ENCODE assay signal across 26 mouse cellular contexts in the genomic region with DNA sequence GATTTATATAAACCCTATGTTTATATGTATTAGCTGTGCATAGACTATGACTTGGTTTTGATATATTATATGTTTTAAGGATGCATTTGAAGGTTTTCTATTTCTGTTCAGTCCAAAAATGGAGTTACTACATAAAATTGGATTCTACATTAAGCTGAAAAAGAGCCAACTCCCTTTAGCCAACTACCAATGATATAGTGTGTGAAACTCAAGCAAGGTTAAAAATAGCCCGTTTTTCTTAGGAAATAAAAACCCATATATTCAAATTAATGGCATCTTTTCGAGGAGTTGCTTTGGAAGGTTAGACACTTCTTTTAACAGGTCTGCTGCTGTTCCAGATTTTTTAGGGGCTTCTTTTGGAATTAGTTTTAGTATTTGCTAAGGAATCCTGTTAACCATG. TPM values are rescaled to one million over a fixed set of nuclear protein-coding genes. Genes with fewer than 3 reads are reported as not detected.
DNase-seq lines count a peak whose midpoint lies in the region; ATAC-seq and TF ChIP-seq lines count a peak whose summit lies in the region.
"Had no signal": no experiment of that assay in that cellular context is flagged by ENCODE, and none has a peak within 500 bp of the region (broad histone marks: within the 10 kb centered on the region; RNA-seq: fewer than 3 reads in every experiment).

No protein-coding gene starts in this region.

- ATAC-seq in kidney, embryonic 16.5 days (ENCODE audit: low FRiP score, low TSS enrichment) = no peak
- no peak for ATAC-seq in lung, embryonic 14.5 days (ENCODE audit: insufficient read depth)
- no peak for ATAC-seq in lung, postnatal 0 days
- ATAC-seq: activated CD4-positive, CD25-positive, alpha-beta regulatory T cell, adult 4 months; CD4-positive, CD25-positive, alpha-beta regulatory T cell, adult 4 months; forebrain, embryonic 13.5 days; forebrain, embryonic 16.5 days; hindbrain, postnatal 0 days had no signal

- H3K4me3 ChIP-seq in kidney, embryonic 16.5 days (ENCODE audit: low read length) = no peak overlapping the region
- no peak overlapping the region for H3K4me3 ChIP-seq in lung, embryonic 14.5 days (ENCODE audit: low read depth, low read length)
- H3K4me3 ChIP-seq in lung, adult 2 months (replicated peaks; ENCODE audit: extremely low read depth, low read depth, low read length) = no peak overlapping the region
- no peak overlapping the region for H3K4me3 ChIP-seq in lung, postnatal 0 days (ENCODE audit: low read depth, low read length)
- H3K4me3 ChIP-seq: embryonic facial prominence, embryonic 13.5 days; forebrain, embryonic 10.5 days; forebrain, embryonic 13.5 days; heart, adult 2 months; heart, embryonic 10.5 days; heart, embryonic 13.5 days had no signal

- TF ChIP-seq POLR2A in lung, adult 2 months (IDR thresholded peaks at IDR 0.05; ENCODE audit: borderline replicate concordance, extremely low read depth, low read depth, low read length) = no peak

- H3K36me3 ChIP-seq in kidney, embryonic 16.5 days (ENCODE audit: insufficient read depth, low read length) = no peaks in the 10 kb centered on the region
- no peaks in the 10 kb centered on the region for H3K36me3 ChIP-seq in lung, embryonic 14.5 days (ENCODE audit: insufficient read depth)
- H3K36me3 ChIP-seq in lung, postnatal 0 days (ENCODE audit: insufficient read depth, low read length) = no peaks in the 10 kb centered on the region
- H3K36me3 ChIP-seq: embryonic facial prominence, embryonic 13.5 days; forebrain, embryonic 10.5 days; heart, embryonic 10.5 days; heart, embryonic 13.5 days had no signal

- 45% methylated on average over 2 of the region's 2 CpGs for WGBS in kidney, embryonic 16.5 days
- 34% methylated on average over 2 of the region's 2 CpGs for WGBS in lung, embryonic 14.5 days
- WGBS in lung, adult 2 months = 62% methylated on average over 2 of the region's 2 CpGs
- 56% methylated on average over 2 of the region's 2 CpGs for WGBS in lung, postnatal 0 days

- no peaks in the 10 kb centered on the region for H3K27me3 ChIP-seq in kidney, embryonic 16.5 days (ENCODE audit: insufficient read depth, low read length)
- no peaks in the 10 kb centered on the region for H3K27me3 ChIP-seq in lung, embryonic 14.5 days (ENCODE audit: insufficient read depth, low read length)
- no peaks in the 10 kb centered on the region for H3K27me3 ChIP-seq in lung, postnatal 0 days (replicated peaks; ENCODE audit: insufficient read depth, low read length)
- H3K27me3 ChIP-seq: embryonic facial prominence, embryonic 13.5 days; forebrain, embryonic 13.5 days; heart, embryonic 13.5 days had no signal

- TF ChIP-seq EP300 in lung, postnatal 0 days (IDR thresholded peaks at IDR 0.05) = no peak

- DNase-seq in kidney, adult 8-10 months = no peak
- peak; percentile 60 for DNase-seq in lung, embryonic 14.5 days
- DNase-seq in lung, adult 2 months = no peak
- peak; percentile 41 for DNase-seq in lung, postnatal 0 days (ENCODE audit: low spot score)
- DNase-seq in lung, adult 18-20 months = no peak
- DNase-seq in adrenal gland, adult 2 months = no peak
- DNase-seq: cerebellum, adult 11 months; cerebellum, adult 2 months; cerebellum, adult 9-11 months; cerebellum, postnatal 25 days; gastrocnemius, postnatal 10 days; gastrocnemius, postnatal 36 days; heart, adult 2 months; heart, postnatal 14 days; heart, postnatal 4 days had no signal

- TF ChIP-seq CTCF in lung, embryonic 14.5 days (IDR thresholded peaks at IDR 0.05; ENCODE audit: low read depth) = no peak
- TF ChIP-seq CTCF in lung, adult 2 months (IDR thresholded peaks at IDR 0.05; ENCODE audit: insufficient read depth, low read length) = no peak
- TF ChIP-seq CTCF in lung, postnatal 0 days (IDR thresholded peaks at IDR 0.05) = no peak

- H3K9me3 ChIP-seq in kidney, embryonic 16.5 days (ENCODE audit: low read length) = no peaks in the 10 kb centered on the region
- H3K9me3 ChIP-seq in lung, embryonic 14.5 days (ENCODE audit: low read depth, low read length) = no peaks in the 10 kb centered on the region
- no peaks in the 10 kb centered on the region for H3K9me3 ChIP-seq in lung, postnatal 0 days (ENCODE audit: low read length)
- H3K9me3 ChIP-seq: embryonic facial prominence, embryonic 13.5 days; forebrain, embryonic 10.5 days; forebrain, embryonic 13.5 days; heart, embryonic 10.5 days; heart, embryonic 13.5 days had no signal

- peak overlapping the region; percentile 61; the same call in 1 of the 2 replicates for H3K27ac ChIP-seq in kidney, embryonic 16.5 days (ENCODE audit: low read length)
- peak overlapping the region; percentile 50; the same call in 1 of the 2 replicates for H3K27ac ChIP-seq in lung, embryonic 14.5 days (ENCODE audit: low read depth)
- H3K27ac ChIP-seq in lung, postnatal 0 days (ENCODE audit: low read length) = no peak overlapping the region
- H3K27ac ChIP-seq: forebrain, embryonic 10.5 days; forebrain, embryonic 13.5 days; heart, adult 2 months; heart, embryonic 10.5 days; heart, embryonic 13.5 days; hindbrain, embryonic 14.5 days; hindbrain, postnatal 0 days had no signal

- H3K4me2 ChIP-seq in kidney, embryonic 16.5 days (replicated peaks; ENCODE audit: low read depth, low read length) = no peak overlapping the region
- H3K4me2 ChIP-seq in lung, embryonic 14.5 days = no peak overlapping the region
- H3K4me2 ChIP-seq in lung, postnatal 0 days (replicated peaks; ENCODE audit: low read depth, low read length) = no peak overlapping the region
- H3K4me2 ChIP-seq: embryonic facial prominence, embryonic 13.5 days; forebrain, embryonic 13.5 days; heart, embryonic 13.5 days; hindbrain, embryonic 14.5 days had no signal

- H3K4me1 ChIP-seq in kidney, embryonic 16.5 days (ENCODE audit: insufficient read depth, low read length) = 0 out of 2 replicates have a peak, but pooled peaks cover 4% of the 10 kb centered on the region
- H3K4me1 ChIP-seq in lung, embryonic 14.5 days (ENCODE audit: insufficient read depth) = no peaks in the 10 kb centered on the region
- no peaks in the 10 kb centered on the region; the same call in 1 of the 2 replicates for H3K4me1 ChIP-seq in lung, adult 2 months (ENCODE audit: control insufficient read depth, insufficient read depth, low read length)
- no peaks in the 10 kb centered on the region; the same call in 1 of the 2 replicates for H3K4me1 ChIP-seq in lung, postnatal 0 days (ENCODE audit: insufficient read depth, low read depth, low read length)
- H3K4me1 ChIP-seq: forebrain, embryonic 13.5 days; heart, embryonic 13.5 days had no signal

- H3K9ac ChIP-seq in kidney, embryonic 16.5 days (replicated peaks; ENCODE audit: low read length) = no peak overlapping the region
- H3K9ac ChIP-seq in lung, embryonic 14.5 days = no peak overlapping the region
- no peak overlapping the region for H3K9ac ChIP-seq in lung, postnatal 0 days (replicated peaks; ENCODE audit: low read depth)
- H3K9ac ChIP-seq: embryonic facial prominence, embryonic 13.5 days; forebrain, embryonic 13.5 days; heart, embryonic 13.5 days; hindbrain, embryonic 14.5 days had no signal

RNA-seq across cellular contexts. Expression of gene Tmem184c, which starts 22.7 kb away (rescaled TPM):
- polyA plus RNA-seq in kidney, embryonic 16.5 days (2015; fragmentation: Nextera tagmentation; extraction: Ambion mirVana) = 37.7 and 39.1 TPM in 2 replicates
- polyA plus RNA-seq in lung, embryonic 14.5 days (2014; fragmentation: Nextera tagmentation; extraction: Ambion mirVana) = 37.8 and 38.5 TPM in 2 replicates
- polyA plus RNA-seq in lung, adult 2 months (2012; rRNA removed) = 5.7 and 8.3 TPM in 2 replicates
- polyA plus RNA-seq in lung, postnatal 0 days (2015; fragmentation: Nextera tagmentation; extraction: Ambion mirVana) = 13.2 and 14.5 TPM in 2 replicates
- total RNA-seq in adrenal gland, adult 2 months (2021) = 10 to 100 TPM; 35.6 to 36.9 TPM
- polyA plus RNA-seq in adrenal gland, adult 2 months (2012; rRNA removed) = 10.1 and 10.2 TPM in 2 replicates

Comparison
In these comparisons a context has a peak if more than half of its experiments do, and no peak if none do; other contexts are left out.
1. DNase-seq: peak in lung, embryonic 14.5 days (single experiment) and lung, postnatal 0 days (single experiment); none in kidney, adult 8-10 months (0 of 2), lung, adult 2 months (single experiment), lung, adult 18-20 months (0 of 2) and adrenal gland, adult 2 months (single experiment).